Mouse (Mus musculus): ENCODE measurements at regions not wholly inside any gene's neighbourhood (a gene's known extent, or its start where the extent isn't known, plus 50 kb on each side); places are given as distances from the start of the nearest gene placed in this dataset.

DNA sequence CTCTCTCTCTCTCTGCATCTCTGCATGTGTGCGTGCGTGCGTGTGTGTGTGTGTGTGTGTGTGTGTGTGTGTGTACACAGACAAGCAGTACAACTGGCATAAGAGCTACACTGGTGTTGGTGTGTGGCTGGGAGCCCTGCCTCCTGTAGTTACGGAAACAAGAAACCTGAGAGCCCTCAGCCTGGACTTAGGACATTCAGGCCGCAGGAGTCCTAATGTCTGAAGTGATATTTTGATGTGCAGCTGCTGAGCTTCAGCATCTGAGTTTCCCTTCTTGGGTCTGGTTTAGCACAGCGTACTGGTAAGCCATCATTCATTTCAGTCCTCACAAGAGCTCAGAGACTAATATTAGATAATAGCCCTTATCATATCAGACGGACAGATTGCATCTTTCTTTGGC lies 134.8 kb upstream of the Runx1 start:
- no peak for TF ChIP-seq POLR2A (IDR thresholded peaks at IDR 0.05; ENCODE audit: insufficient read length, low read depth)
- TF ChIP-seq MYOG (IDR thresholded peaks at IDR 0.05; ENCODE audit: control insufficient read depth in 1 of 3, insufficient read depth in 1 of 3, insufficient read length in 2 of 3, low read depth in 2 of 3) = peak in 2 of 3 experiments; percentile 53 to 69
- peak in 2 of 3 experiments; percentile 17 to 63 for TF ChIP-seq MYOD1 (IDR thresholded peaks at IDR 0.05; ENCODE audit: control insufficient read depth in 1 of 3, insufficient read length in 2 of 3, low read depth in 2 of 3)
